Mouse (Mus musculus) spleen, adult 18-20 months (tissue): ENCODE measurements around the gene Tcf7l2.

Experiments
- DNase-seq, 2 experiments: peaks; one replicate each; pipeline ENCODE4 v3.0.0; 2022; ENCODE audit warnings: mixed read lengths in 2 of 2

Tcf7l2 gene

GRCm38 (mm10) chr19:55953207-55953606 is 211.6 kb downstream of the Tcf7l2 start:
- no peak for DNase-seq

- DNase-seq: no peak
Measured at GRCm38 (mm10) chr19:55955126-55955525, 213.5 kb downstream of the Tcf7l2 start.

DNA sequence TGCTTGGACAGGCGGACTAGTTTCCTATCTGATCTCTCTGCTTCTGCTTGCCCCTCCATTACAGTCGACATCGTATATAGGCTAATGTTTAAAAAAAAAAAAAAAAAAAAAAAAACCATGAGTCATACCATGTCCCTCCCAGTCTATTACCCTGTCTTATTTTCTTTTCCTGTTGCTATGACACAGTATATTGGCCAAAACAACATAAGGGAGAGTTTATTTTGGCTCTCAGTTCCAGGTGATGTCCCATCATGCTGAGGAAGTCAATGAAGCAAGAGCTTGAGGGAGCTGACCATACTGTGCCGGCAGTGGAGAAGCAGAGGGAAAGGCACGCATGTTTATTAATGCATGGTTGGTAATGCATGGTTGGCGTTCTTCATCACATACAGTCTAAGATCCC is 215.1 kb downstream of the Tcf7l2 start:
- DNase-seq: no peak

GRCm38 (mm10) chr19:55964421-55964820 is 222.8 kb downstream of the Tcf7l2 start:
- no peak for DNase-seq

DNA sequence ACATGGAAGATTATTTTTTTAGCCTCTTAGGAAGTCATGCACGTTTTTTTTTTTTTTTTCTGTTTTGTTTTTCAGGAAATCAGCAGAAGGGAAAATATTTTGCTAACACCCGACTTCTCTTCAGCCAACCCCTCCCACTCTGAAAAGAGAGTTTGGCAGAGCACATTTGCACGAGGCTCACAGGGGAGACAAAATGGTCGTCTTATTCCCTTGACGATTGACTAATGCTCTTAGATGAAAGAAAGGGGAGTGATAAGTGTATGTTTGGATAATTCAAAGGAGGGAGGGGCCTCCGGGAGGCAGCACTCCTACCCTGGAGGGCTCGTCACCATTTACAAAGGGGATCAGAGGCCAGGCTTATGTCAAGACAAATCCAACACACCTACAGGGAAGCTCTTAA is 224.4 kb downstream of the Tcf7l2 start:
- no peak for DNase-seq

GRCm38 (mm10) chr19:55969929-55970531 is 228.4 kb downstream of the Tcf7l2 start:
- no peak for DNase-seq

GRCm38 (mm10) chr19:55976073-55976472 is 234.5 kb downstream of the Tcf7l2 start:
- DNase-seq: no peak
